Mouse (Mus musculus): ENCODE data around the gene Dpp6.

- TF ChIP-seq CTCF (IDR thresholded peaks at IDR 0.05; ENCODE audit: low read depth) (no peak), EP300 (IDR thresholded peaks at IDR 0.05; ENCODE audit: low read depth) (no peak)
Observed at GRCm38 (mm10) chr5:27155671-27156070, 338.7 kb downstream of the Dpp6 start.

Measured in liver, postnatal 0 days (tissue).